Mouse (Mus musculus) urinary bladder, postnatal 25 days (tissue): ENCODE data around the gene Pink1.
A peak's percentile ranks its signal among the peaks of the same experiment; 100 is the strongest.

Experiments used
- DNase-seq: peaks from one replicate; pipeline ENCODE4 v3.0.0; 2022; ENCODE audit warnings: low spot score

The Pink1 gene

GRCm38 (mm10) chr4:138312105-138312504, 14.0 kb downstream of the Pink1 start:
- DNase-seq = no peak

GRCm38 (mm10) chr4:138311595-138311994, 14.5 kb downstream of the Pink1 start:
- DNase-seq = peak; percentile 52

GRCm38 (mm10) chr4:138310311-138310910, 15.7 kb downstream of the Pink1 start:
- no peak for DNase-seq

GRCm38 (mm10) chr4:138307739-138308138, 18.4 kb downstream of the Pink1 start:
- no peak for DNase-seq

GRCm38 (mm10) chr4:138307025-138307424, 19.1 kb downstream of the Pink1 start:
- no peak for DNase-seq

- DNase-seq = peak; percentile 93
Observed at GRCm38 (mm10) chr4:138304340-138305104, 21.6 kb downstream of the Pink1 start, which contains the start of gene Ddost. TSS of gene Ddost (plus strand) at chr4:138304730.

GRCm38 (mm10) chr4:138303742-138304141, 22.4 kb downstream of the Pink1 start:
- no peak for DNase-seq

GRCm38 (mm10) chr4:138303011-138303410, 23.1 kb downstream of the Pink1 start:
- no peak for DNase-seq

- no peak for DNase-seq
Observed at GRCm38 (mm10) chr4:138301271-138301780, 24.8 kb downstream of the Pink1 start.

GRCm38 (mm10) chr4:138293949-138294550, 32.1 kb downstream of the Pink1 start:
- DNase-seq = no peak

- no peak for DNase-seq
Observed at GRCm38 (mm10) chr4:138293261-138293948, 32.7 kb downstream of the Pink1 start.

- DNase-seq = no peak
Observed at GRCm38 (mm10) chr4:138292028-138292427, 34.1 kb downstream of the Pink1 start.

- no peak for DNase-seq
Observed at GRCm38 (mm10) chr4:138288691-138289090, 37.4 kb downstream of the Pink1 start.

GRCm38 (mm10) chr4:138286411-138286810, 39.7 kb downstream of the Pink1 start:
- DNase-seq = no peak

- DNase-seq = peak; percentile 25
Observed at GRCm38 (mm10) chr4:138282834-138283233, 43.3 kb downstream of the Pink1 start.

- DNase-seq = no peak
Observed at GRCm38 (mm10) chr4:138278346-138278745, 47.8 kb downstream of the Pink1 start.

GRCm38 (mm10) chr4:138272011-138272997, 53.8 kb downstream of the Pink1 start:
- no peak for DNase-seq

GRCm38 (mm10) chr4:138267869-138268268, 58.2 kb downstream of the Pink1 start:
- DNase-seq = no peak
